Mouse (Mus musculus) cerebellum, postnatal 14 days (tissue): ENCODE measurements around the gene Pkd1l1.

Experiments
- DNase-seq, 2 experiments: peaks; one replicate each; pipeline ENCODE4 v3.0.0; 2021; ENCODE audit warnings: mixed read lengths in 2 of 2

Gene Pkd1l1

GRCm38 (mm10) chr11:8936431-8937110 is 36.5 kb downstream of the Pkd1l1 start:
- DNase-seq: peak; percentile 70 to 80

DNA sequence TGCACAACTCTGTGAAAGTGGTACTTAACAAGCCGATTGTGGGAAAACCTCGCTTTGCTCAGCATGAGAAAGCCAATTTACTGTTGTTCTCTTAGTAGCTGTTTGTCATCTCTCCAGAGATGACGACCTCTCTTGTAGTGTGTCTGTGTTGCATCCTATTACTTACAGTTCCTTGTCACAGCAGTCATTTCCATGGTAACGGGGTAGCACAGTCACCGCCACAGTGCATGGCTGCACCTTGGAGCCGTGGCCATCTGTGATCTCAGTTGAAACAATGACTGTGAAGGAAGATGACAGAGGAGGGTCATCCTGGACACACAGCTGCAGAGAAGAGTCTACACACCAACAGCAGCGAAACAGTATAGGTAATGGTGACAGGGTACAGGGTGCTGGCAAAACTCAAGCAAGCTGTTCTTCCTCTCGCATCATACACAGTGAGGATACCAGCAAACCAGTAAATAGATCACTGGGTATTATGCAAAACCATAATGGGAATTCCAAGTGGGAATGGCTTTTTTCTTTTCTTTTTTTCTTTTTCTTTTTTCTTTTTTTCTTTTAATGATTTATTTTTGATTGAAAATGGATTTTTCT is 56.9 kb downstream of the Pkd1l1 start:
- DNase-seq: peak; percentile 81 to 86

DNA sequence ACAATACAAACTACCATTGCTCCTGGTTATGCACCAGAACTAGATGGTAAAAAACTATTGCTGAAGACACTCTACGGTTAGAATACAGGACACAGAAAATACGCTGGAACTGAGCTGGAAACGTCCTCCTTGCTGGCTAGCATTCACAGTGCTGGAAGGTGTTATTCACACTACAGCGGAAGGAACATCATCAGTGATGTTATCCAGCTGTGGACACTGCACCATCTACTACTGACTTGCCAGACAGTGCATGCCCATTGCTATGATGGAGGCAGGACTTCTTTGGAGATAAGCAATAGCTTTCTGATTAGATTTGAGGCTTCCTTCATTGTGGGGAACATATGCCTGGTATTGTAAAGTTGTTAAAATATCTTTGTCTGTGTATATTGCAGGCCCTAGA is 90.3 kb downstream of the Pkd1l1 start:
- DNase-seq: no peak

DNA sequence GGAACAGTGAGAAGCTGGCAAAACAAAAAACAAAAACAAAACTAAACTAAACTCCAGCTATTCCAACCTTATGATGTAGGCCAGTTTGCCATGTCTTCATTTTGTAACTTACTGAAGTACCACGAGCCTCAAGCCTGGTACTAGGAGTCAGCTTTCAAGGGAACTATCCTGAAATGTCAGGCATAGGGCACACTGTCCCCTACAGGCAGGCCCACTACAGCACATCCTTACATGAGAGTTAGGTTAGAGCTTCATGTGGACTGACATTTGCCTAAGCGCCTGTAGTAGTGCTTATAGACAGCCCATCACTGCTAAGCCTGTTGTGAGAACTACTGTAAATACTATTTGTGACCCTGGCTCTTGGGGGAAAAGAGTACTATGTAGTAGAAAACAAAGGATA is 91.5 kb downstream of the Pkd1l1 start:
- no peak for DNase-seq

DNA sequence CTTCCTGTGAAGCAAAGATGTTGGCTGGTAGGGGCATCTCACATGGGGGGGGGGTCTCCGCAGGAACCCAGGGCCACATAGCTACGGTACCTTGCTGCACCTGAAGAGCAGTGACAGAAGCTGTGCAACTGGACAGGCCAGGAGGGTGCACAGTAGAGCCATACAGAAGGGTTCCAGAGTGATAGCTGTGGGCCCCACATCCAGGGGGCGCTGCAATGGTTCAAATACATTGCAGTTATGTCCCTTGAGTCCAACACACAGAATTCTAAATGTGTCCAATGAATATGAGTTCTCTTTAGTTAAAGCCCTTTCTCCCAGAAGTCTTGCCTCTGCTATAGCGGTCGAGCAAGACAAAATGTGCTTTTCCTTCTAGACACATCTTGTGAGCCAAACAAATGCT is 103.0 kb downstream of the Pkd1l1 start:
- DNase-seq: no peak

- no peak for DNase-seq
These were observed 107.0 kb downstream of the Pkd1l1 start for GRCm38 (mm10) chr11:8866021-8866420.

DNA sequence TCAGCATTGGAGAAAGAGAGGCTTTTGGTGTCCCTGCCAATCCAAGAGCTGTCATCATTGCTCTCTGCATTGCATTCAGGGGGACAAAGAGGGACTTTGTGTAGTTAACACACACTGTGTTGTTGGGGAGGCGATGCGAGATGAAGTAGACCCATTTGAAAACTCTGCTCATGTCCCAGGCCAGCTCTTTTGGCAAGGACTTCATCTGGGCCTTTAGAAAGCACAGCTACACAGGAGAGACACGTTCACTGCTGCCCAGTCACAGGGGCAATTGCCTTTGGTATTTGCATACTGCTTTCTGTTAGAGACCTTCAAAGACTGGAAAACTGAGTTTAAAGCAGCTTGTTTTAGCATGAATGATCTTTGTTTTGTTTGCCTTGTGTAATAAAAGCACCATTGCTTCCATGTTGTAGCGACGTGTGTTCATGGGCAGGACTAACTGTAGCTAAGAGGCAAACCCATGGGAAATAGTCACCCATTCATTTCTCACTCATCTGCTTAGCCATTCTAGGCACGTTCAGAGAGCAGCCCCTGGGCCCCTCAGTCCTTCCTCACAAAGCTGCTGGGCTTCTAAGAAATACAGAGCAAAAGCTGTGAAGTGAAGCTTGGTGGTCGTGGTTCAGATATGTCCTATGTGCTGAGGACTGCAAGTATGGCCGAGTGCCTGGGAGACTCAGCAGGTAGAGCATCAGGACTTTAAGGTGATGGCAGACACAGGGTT is 109.0 kb downstream of the Pkd1l1 start:
- DNase-seq: no peak

- no peak for DNase-seq
These were observed 110.6 kb downstream of the Pkd1l1 start for GRCm38 (mm10) chr11:8862426-8862825.

DNA sequence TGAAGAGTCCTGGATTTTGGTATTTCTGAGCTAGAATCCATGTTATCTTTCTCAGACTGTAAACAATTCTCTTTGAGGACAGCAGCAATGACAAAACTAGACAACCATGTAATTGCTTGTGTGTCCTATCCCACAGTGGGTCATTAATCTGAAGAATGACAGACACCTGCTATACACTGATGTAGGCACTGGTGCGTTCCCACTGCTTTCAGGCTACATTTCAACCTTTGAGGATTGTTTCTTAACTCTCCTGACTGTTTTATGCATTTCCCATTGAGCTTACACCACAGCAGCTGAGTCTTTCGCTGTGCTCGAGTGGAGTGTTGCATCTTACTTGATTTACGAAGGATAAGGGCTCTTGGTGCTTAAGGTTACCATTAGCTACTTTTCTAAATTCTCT is 111.1 kb downstream of the Pkd1l1 start:
- no peak for DNase-seq

GRCm38 (mm10) chr11:8860878-8861277 is 112.2 kb downstream of the Pkd1l1 start:
- DNase-seq: peak; percentile 40 to 57

GRCm38 (mm10) chr11:8859868-8860267 is 113.2 kb downstream of the Pkd1l1 start:
- peak; percentile 71 to 89 for DNase-seq

GRCm38 (mm10) chr11:8859041-8859440 is 114.0 kb downstream of the Pkd1l1 start:
- no peak for DNase-seq

DNA sequence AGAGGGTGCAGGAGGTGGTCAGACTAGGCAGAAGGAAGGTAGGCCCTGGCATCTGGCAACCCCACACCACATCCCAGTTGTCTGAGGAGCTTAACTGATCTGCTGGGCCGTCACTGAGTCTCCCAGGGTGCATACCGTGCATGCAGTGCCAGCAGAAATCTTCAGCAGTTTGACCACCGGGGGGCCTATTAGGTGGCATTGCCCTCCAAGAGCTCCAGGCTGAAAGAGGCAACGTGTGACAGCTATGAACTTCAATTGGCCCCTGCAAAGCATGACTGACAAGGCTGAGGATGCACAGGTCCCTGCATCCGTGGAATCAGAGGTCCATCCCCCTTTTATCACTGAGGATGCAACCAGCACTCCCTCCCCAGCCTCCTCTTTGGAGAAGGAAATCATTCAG is 116.9 kb downstream of the Pkd1l1 start:
- DNase-seq: no peak

DNA sequence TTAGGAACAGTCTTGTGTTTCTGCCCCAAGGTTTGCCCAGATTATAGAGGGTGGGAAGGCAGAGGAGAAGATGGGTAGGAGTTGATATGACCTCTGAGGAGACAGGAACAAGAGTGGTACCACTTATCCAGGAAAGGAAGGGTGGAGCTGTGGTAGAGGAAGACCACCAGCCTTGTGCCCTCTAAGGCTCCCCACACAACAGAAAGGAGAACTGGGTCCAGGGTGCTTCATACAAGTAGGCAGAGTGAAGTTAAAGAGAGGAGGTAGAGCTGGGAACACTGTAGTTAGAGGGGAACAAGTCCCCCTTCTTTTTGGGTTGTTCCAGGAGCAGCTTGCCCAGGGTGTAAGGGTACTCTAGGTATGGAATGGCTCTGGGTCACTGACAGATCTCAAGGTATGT is 125.0 kb downstream of the Pkd1l1 start:
- no peak for DNase-seq

DNA sequence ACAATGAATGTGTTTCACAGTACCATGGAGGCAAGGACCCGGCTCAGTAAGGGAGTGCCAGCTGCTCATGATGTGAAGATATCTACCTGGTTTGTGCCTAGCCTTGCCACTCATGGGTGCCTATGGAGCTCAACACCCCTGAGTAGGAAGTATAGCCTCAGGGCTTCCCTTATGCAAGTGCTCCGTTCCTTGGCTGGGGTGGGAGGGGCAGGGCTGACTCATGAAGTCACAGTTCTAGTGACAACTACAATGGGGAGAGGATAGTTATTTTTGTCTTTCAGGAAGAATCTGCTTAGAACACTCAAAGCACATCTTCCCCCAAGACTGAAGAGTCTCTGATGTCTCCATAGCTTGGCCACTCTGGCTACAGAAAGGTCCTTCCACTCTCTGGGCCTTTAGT is 125.4 kb downstream of the Pkd1l1 start:
- no peak for DNase-seq

GRCm38 (mm10) chr11:8836176-8836575 is 136.9 kb downstream of the Pkd1l1 start:
- DNase-seq: no peak

DNA sequence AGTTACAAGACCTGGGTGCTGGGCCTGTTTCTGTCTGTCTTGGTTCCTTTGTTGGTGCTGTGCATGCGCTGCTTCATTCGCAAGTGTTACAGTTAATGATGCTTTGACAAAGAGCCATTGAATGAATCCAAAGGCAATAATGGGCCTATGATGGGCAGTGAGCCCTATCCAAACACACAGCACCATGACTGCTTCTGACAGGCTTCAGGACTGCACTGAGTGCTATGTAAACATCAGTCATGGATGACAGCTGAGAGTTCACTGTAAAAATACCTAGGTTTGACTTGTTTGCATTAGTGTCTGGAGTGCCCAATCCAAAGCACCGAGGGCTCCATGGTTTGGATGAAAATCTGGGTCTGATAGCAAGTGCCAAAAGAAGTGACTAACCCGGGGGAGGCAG is 138.9 kb downstream of the Pkd1l1 start:
- no peak for DNase-seq

- no peak for DNase-seq
These were observed 142.5 kb downstream of the Pkd1l1 start for GRCm38 (mm10) chr11:8830551-8830950.

DNA sequence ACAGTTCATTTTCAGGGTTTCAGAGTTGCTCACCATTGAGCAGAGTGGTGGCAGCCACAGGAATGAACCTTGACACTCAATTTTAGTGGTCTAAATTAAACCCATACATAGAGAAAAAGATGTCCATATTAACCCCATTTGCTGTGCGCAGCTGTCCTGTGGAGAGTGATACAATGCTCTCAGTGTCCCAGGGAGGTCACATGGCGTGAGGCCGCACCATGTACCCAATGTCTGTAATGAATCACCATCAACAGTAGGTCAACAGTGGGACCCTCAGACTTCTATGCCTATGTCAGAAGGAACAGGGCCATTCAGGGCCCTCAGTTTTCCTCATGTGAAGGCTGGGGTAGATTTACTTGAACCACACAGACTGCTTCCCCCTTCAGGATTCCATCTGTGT is 143.5 kb downstream of the Pkd1l1 start:
- DNase-seq: no peak

GRCm38 (mm10) chr11:8828836-8829526 is 144.1 kb downstream of the Pkd1l1 start:
- no peak for DNase-seq

GRCm38 (mm10) chr11:8826609-8827008 is 146.5 kb downstream of the Pkd1l1 start:
- no peak for DNase-seq

GRCm38 (mm10) chr11:8826046-8826445 is 147.0 kb downstream of the Pkd1l1 start:
- no peak for DNase-seq

DNA sequence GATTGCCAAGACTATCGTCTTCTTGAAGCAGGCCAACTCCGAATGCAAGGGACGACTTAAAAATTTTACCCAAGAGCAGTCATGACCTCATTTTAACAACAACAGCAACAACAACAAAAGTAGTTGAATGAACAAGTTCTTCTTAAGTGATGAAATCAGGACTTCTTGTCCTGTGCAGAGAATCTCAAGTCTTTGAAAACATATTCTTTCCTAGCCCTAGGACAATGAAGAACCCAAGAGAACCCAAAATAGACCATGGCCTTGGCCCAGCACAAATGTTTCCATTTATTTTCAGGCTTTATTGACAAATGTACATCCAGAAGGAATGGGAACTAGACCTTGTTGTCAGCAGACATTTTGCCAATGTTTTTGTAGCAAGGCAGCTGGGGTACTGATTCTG is 147.7 kb downstream of the Pkd1l1 start:
- DNase-seq: no peak

- DNase-seq: no peak
These were observed 151.7 kb downstream of the Pkd1l1 start for GRCm38 (mm10) chr11:8821403-8821802.
